Mouse (Mus musculus) hindbrain, embryonic 14.5 days (tissue): ENCODE results near the gene Tnfsfm13. TPM values are rescaled to one million over a fixed set of nuclear protein-coding genes. Genes with fewer than 3 reads are reported as not detected.

Experiments used
- ATAC-seq: fragments of 200-750 bp; cut with Nextera tagmentation; 2 replicates; pipeline ENCODE4 v1.8.0; 2017; ENCODE audit warnings: moderate number of reproducible peaks, mild to moderate bottlenecking, moderate TSS enrichment, moderate library complexity; ENCODE audit not compliant: low FRiP score
- DNase-seq: peaks from one replicate; pipeline ENCODE4 v3.0.0-alpha.2; 2015; ENCODE audit warnings: low spot score
- H3K27ac ChIP-seq: fragments of 300-500 bp; sonication (generic); 2 replicates; pipeline ENCODE4 v1.5.1; 2014; ENCODE audit warnings: mild to moderate bottlenecking, moderate library complexity
- H3K27me3 ChIP-seq: fragments of 300-500 bp; sonication (generic); 2 replicates; pipeline ENCODE4 v1.6.1; 2014; ENCODE audit warnings: mild to moderate bottlenecking, low read length, mixed read lengths; ENCODE audit not compliant: control insufficient read depth, insufficient read depth
- H3K36me3 ChIP-seq: fragments of 300-500 bp; sonication (generic); replicated peaks from 2 replicates; pipeline ENCODE4 v1.6.1; 2014; ENCODE audit not compliant: control insufficient read depth, insufficient read depth
- H3K4me1 ChIP-seq: fragments of 300-500 bp; sonication (generic); replicated peaks from 2 replicates; pipeline ENCODE4 v1.6.1; 2014; ENCODE audit warnings: antibody characterized with exemption, low read length, mixed read lengths; ENCODE audit not compliant: control insufficient read depth, insufficient read depth
- H3K4me2 ChIP-seq: fragments of 300-500 bp; sonication (generic); replicated peaks from 2 replicates; pipeline ENCODE4 v1.6.1; 2014; ENCODE audit warnings: mild to moderate bottlenecking, moderate library complexity
- H3K4me3 ChIP-seq: fragments of 300-500 bp; sonication (generic); replicated peaks from 2 replicates; pipeline ENCODE4 v1.5.1; 2014; ENCODE audit warnings: mild to moderate bottlenecking, low read length
- H3K9ac ChIP-seq: fragments of 300-500 bp; sonication (generic); 2 replicates; pipeline ENCODE4 v1.6.1; 2014
- H3K9me3 ChIP-seq: fragments of 300-500 bp; sonication (generic); 2 replicates; pipeline ENCODE4 v1.6.1; 2016; ENCODE audit warnings: low read length; ENCODE audit not compliant: control insufficient read depth
- WGBS: fragments of 180-500 bp; shearing (Covaris S2); extraction: QIAGEN DNeasy Blood & Tissue Kit; methylation state at CpG from one replicate; pipeline ENCODE4 v1.1.7; 2014; 5-methylcytosine and 5-hydroxymethylcytosine counted together
- polyA plus RNA-seq: library from polyadenylated mRNA; unstranded; fragments of >200 nt; fragmentation: Nextera tagmentation; extraction: Ambion mirVana; gene quantifications from 2 replicates; pipeline ENCODE4 v1.2.1, GENCODE M21; 2014

Gene Tnfsfm13
- polyA plus RNA-seq, 1 experiment from 2014 or later: 2.6 TPM

DNA sequence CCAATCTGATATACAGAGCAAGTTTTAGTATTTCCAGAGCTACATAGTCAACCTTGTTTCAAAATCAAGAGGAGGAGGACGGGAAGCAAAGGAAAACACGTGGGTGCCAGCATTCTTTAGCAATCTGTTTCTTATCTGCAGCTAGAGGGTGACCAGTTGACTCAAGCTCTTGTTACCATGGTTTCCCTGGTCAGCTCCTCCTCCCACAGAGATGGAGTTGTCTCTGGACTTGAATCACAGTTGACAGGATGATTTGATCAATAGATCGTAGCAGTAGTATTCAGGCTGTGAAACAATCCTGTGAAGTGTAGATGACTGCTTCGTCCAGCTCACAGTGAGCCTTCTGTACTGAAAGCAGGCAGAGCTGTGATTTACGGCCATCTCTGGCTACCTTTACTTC, 20.0 kb upstream of the Tnfsfm13 start:
- Histone ChIP-seq H3K4me3 (no peak overlapping the region), H3K27me3 (no peaks in the 10 kb centered on the region), H3K9me3 (no peaks in the 10 kb centered on the region), H3K9ac (no peak overlapping the region), H3K4me1 (0 out of 2 replicates have a peak, but pooled peaks cover 3% of the 10 kb centered on the region), H3K36me3 (no peaks in the 10 kb centered on the region), H3K4me2 (no peak overlapping the region), H3K27ac (no peak overlapping the region)
- 26% methylated on average over 5 of the region's 5 CpGs for WGBS
- ATAC-seq (no peak), DNase-seq (no peak)

DNA sequence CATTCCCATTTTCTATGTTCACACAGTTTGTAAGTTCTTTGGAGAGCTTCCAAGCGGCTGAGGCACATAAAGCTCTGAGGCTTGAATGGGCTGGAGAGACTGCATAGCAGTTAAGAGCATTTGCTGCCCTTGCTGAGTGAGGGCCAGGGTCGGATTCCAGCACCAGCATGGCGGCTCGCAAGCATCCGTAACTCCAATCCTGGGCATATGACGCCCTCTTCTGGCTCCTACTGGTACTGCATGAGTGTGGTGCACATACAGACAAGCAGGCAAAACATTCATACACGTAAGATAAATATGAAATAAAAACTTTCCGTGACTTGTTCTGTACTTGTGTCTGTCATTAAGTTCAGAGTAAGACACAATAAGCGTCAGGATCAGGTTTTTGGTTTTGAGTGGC, 19.6 kb upstream of the Tnfsfm13 start:
- ATAC-seq (no peak), DNase-seq (no peak)
- 59% methylated on average over 9 of the region's 9 CpGs for WGBS
- Histone ChIP-seq H3K4me1 (0 out of 2 replicates have a peak, but pooled peaks cover 3% of the 10 kb centered on the region), H3K4me2 (no peak overlapping the region), H3K27me3 (no peaks in the 10 kb centered on the region), H3K36me3 (no peaks in the 10 kb centered on the region), H3K9ac (no peak overlapping the region), H3K27ac (no peak overlapping the region), H3K9me3 (no peaks in the 10 kb centered on the region), H3K4me3 (no peak overlapping the region)

DNA sequence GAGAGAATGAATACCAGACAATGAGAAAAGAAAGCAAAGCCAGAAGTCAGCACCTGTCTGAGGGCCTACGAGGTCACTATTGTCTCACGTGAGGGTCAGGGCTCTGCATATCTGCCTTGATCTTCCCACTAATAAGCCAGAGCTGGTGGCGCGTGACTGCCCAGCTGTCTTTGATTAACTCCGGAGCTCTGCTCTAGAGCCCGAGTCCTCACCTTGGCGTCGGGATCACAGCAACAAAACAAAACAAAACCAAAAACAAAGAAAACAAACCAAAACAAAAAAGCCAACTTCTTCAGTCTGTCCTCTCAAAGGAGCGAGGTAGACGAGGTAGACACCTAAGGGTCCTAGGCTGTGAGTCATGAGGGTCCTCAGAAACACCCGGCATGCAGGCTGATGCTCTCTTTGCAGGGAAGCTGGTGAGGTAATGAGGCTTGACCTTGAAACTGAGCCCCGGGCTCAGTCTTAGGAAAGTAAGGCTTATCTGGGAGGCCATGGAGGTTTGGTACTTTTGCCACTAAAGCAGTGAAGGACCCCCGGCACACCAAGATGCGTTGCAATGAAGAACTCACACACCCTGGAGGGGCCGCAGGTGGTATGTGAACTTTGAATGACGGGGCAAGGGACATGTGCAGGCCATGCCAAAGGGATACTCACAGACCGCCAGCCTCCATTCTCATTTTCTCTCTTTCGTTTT, 18.9 kb upstream of the Tnfsfm13 start:
- H3K36me3 ChIP-seq: no peaks in the 10 kb centered on the region
- 75% methylated on average over 18 of the region's 18 CpGs for WGBS
- DNase-seq (no peak), ATAC-seq (no peak)
- 0 out of 2 replicates have a peak, but pooled peaks cover 3% of the 10 kb centered on the region for H3K4me1 ChIP-seq
- H3K27ac ChIP-seq: no peak overlapping the region
- no peaks in the 10 kb centered on the region for H3K27me3 ChIP-seq
- no peak overlapping the region for H3K9ac ChIP-seq
- H3K9me3 ChIP-seq: no peaks in the 10 kb centered on the region
- no peak overlapping the region for H3K4me2 ChIP-seq
- no peak overlapping the region for H3K4me3 ChIP-seq

DNA sequence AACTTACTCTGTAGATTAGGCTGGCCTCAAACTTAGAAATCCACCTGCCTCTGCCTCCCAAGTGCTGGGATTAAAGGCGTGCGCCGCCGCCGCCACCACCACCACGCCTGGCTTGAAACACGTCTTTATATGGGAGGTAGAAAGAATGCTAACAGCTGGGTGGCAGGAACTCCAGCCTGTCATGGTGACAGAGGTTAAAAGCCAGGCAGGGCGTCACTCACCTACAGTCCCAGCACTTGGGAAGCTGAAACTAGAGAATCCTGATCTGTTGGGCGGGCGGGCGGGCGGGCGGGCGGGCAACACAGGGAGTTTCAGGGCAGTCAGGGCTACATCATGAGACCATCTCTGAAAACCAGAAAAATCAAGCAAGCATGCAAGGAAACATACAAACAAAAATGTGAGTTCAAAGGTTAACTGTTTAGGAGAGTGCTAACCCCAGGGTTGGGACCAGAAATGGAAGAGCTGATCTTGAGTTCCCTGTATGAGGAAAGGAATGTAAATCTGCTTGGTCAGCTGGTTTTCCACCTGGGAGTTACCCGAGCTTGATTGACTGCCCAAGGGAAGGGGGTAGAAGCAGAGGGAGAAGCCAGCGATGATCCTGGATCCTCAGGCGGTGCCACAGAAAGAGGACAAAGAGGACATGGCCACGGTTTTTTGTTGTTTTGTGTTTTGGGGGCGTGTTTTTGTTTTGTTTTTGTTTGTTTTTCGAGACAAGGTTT, 17.2 kb upstream of the Tnfsfm13 start:
- Histone ChIP-seq H3K27ac (no peak overlapping the region), H3K9ac (no peak overlapping the region), H3K4me1 (no peaks in the 10 kb centered on the region), H3K36me3 (no peaks in the 10 kb centered on the region), H3K9me3 (no peaks in the 10 kb centered on the region), H3K4me2 (no peak overlapping the region), H3K4me3 (no peak overlapping the region), H3K27me3 (no peaks in the 10 kb centered on the region)
- ATAC-seq: no peak
- WGBS: 79% methylated on average over 20 of the region's 20 CpGs
- no peak for DNase-seq

GRCm38 (mm10) chr11:69711082-69711481, 15.2 kb upstream of the Tnfsfm13 start:
- H3K4me3 ChIP-seq: no peak overlapping the region
- no peaks in the 10 kb centered on the region for H3K27me3 ChIP-seq
- DNase-seq (no peak), ATAC-seq (no peak)
- H3K9me3 ChIP-seq: no peaks in the 10 kb centered on the region
- no peaks in the 10 kb centered on the region for H3K36me3 ChIP-seq
- no peak overlapping the region for H3K9ac ChIP-seq
- no peak overlapping the region for H3K4me2 ChIP-seq
- 91% methylated on average over 2 of the region's 2 CpGs for WGBS
- H3K4me1 ChIP-seq: no peaks in the 10 kb centered on the region
- H3K27ac ChIP-seq: no peak overlapping the region

DNA sequence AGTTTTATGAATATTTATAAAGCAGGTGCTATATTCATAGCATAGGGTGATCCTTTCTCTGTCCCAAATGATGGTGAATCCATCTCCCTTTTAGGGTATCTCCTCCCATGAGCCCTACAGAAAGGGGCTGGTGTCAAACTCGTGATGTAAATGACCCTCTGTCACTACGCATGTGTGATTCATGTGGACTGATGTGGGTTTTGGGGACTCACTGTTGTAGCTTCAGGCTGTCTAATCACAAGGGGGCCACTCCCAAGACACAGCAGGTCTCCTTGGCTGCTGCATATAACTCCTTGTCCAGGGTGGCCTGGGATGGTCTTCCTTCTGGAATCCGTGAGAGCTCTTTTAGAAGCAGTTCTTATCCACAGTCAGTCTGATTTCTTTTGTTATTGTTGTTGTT, 14.6 kb upstream of the Tnfsfm13 start:
- Histone ChIP-seq H3K27me3 (no peaks in the 10 kb centered on the region), H3K4me3 (no peak overlapping the region), H3K27ac (no peak overlapping the region), H3K36me3 (no peaks in the 10 kb centered on the region), H3K4me1 (no peaks in the 10 kb centered on the region), H3K9ac (no peak overlapping the region), H3K4me2 (no peak overlapping the region), H3K9me3 (no peaks in the 10 kb centered on the region)
- no peak for ATAC-seq
- no peak for DNase-seq
- 71% methylated on average over 3 of the region's 3 CpGs for WGBS

DNA sequence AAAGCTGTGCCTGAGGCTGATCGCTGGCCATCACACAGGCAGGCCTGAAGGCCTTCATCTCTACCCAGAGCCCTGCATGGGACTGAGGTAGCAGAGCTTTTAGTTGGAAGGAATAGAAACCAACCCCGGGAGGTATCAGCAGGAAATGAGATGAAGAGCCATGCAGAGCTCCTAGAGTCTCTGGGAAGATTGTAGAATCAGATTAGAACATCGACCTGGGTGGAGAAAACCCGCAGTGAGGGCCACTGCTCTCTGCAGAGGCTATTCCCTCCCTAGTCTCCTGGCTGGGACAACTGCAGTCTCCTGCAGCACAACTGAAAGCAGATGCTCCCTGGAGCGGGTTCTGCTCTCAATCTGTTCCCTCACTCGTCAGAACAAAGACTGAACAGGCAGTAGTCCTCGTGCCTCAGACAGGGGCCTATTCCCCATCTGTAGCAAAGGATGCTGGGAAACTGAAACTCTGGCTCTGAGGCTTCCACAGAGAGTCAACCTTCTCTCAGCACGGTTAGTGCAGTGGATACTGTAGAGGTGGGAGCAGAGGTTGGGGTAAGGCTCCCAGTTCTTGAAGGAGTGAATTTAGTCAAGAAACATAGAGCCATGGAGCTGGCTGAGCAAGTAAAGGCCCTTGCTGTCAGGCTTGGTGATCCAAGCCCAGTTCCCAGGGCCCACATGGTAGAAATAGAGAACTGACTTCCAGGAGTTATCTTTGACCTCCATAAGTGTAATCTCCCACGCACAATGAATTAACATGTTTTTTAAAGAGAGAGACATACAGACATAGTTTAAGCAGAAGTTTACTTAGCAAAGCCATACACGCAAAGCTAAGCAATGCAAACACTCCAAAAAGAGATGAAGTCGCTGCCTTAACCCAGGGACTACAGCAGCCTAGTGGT, 13.9 kb upstream of the Tnfsfm13 start:
- 63% methylated on average over 11 of the region's 11 CpGs for WGBS
- Histone ChIP-seq H3K36me3 (no peaks in the 10 kb centered on the region), H3K27me3 (no peaks in the 10 kb centered on the region), H3K9ac (no peak overlapping the region), H3K4me2 (no peak overlapping the region), H3K4me1 (no peaks in the 10 kb centered on the region), H3K4me3 (no peak overlapping the region), H3K27ac (no peak overlapping the region), H3K9me3 (no peaks in the 10 kb centered on the region)
- DNase-seq: no peak
- no peak for ATAC-seq

- Histone ChIP-seq H3K27ac (no peak overlapping the region), H3K9me3 (no peaks in the 10 kb centered on the region), H3K27me3 (no peaks in the 10 kb centered on the region), H3K4me3 (no peak overlapping the region), H3K36me3 (no peaks in the 10 kb centered on the region), H3K4me1 (no peaks in the 10 kb centered on the region), H3K9ac (no peak overlapping the region), H3K4me2 (no peak overlapping the region)
- ATAC-seq (no peak), DNase-seq (no peak)
- WGBS: 87% methylated on average over 3 of the region's 3 CpGs
Observed at GRCm38 (mm10) chr11:69708614-69709265, 12.8 kb upstream of the Tnfsfm13 start.
